Mouse (Mus musculus) urinary bladder, postnatal 4 days (tissue): Measurements from ENCODE around the gene Gm10392.

Source experiments
- DNase-seq, 2 experiments: peaks; one replicate each; pipeline ENCODE4 v3.0.0; 2021 to 2022; ENCODE audit warnings: low spot score in 2 of 2

The Gm10392 gene

DNA sequence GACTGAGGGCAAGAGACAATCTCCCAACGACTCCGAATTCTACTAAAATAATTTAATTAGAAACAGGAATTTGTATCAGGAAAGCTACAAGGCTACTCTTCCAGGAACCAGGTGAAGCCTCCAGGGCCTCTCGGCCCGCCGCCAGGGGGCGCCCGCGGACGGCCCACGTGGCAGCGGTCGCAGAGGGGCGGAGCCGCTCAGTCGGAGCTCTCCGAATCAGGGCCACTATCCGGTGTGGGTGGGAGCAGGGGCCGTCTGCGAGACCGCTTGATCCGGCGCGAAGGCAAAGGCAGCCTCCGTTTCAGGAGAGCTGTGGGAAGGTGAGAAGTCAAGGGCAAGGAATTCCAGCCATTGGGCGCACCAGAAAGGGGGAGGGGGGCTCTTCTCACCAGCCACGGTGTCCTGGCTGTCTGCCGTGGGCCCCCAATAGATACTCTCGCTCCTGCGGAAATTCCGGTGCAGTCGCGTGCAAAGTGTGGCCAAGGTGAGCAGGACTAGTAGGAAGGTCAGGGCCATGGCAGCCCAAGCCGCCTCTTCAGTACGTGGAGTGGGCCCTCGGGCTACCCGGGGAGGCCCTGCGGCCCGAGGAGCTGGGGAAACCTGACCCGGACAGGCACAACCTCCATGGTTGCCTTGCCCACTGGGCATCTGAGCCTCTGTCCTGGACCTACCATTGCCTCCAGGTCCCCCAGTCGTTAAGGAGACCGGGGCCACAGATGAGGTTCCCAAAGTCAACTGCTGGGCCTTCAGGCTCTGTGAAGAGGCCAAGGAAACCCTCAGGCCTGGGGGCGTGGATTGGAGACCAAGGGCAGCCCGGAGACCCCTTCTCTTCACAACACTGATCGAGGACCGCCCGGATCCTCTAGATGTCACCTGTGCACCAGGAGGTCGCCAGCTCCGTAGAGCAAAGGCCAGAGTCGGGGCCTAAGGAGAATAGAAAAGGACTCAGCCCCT is 10.7 kb downstream of the Gm10392 start:
- peak; percentile 81 to 88 for DNase-seq

DNA sequence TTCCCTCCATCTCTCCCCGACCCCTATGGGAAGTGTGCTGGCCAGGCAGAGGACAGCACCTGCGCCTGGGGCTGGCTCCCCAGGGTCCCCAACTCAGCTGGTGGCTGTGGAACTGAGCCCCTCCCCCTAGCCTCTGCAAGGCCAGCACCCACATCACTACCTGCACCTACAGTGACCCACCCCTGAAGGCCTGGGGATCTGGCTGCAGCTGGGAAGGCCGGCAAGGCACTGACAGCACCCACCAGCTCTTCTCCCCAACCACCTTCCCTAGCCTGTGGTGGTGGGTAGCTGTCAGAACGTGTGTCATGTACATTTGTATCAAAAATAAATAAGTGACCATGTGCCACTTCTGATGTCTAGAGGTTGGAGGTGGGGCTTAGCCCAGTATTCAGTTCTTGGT is 11.6 kb downstream of the Gm10392 start:
- DNase-seq: no peak

DNA sequence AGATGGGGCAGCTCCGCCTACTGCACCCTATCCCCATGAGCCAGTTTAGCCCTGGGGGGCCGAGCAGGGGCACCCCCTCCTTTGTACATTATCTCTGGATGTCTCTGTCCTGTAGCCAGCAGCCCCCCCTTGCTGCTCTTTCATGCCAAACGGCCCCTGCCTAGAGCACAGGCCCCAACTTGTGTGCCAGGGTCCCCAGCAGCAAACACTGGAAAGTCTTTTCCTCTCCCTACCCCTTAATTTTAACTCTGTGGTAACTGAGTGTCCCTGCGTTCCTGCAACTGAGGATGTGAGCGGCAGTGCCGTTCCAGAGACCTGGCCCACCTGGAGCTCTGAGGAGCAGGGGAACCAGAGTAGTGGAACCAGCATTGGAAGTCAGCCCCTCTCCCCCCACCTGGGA is 12.1 kb downstream of the Gm10392 start:
- DNase-seq: no peak

DNA sequence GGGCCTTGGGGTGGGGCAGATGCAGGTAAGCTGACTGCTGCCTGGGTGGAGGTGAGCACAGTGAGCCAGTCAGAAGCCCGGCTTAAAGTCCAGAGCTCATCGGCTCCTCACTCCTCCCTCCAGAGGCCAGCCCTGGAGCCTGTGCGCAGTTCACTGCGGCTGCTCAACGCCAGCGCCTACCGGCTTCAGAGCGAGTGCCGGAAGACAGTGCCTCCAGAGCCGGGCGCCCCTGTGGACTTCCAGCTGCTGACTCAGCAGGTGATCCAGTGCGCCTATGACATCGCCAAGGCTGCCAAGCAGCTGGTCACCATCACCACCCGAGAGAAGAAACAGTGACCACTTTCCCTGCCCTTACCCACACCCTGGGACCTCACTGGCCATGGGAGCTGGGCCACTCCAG is 12.7 kb downstream of the Gm10392 start:
- DNase-seq: no peak

DNA sequence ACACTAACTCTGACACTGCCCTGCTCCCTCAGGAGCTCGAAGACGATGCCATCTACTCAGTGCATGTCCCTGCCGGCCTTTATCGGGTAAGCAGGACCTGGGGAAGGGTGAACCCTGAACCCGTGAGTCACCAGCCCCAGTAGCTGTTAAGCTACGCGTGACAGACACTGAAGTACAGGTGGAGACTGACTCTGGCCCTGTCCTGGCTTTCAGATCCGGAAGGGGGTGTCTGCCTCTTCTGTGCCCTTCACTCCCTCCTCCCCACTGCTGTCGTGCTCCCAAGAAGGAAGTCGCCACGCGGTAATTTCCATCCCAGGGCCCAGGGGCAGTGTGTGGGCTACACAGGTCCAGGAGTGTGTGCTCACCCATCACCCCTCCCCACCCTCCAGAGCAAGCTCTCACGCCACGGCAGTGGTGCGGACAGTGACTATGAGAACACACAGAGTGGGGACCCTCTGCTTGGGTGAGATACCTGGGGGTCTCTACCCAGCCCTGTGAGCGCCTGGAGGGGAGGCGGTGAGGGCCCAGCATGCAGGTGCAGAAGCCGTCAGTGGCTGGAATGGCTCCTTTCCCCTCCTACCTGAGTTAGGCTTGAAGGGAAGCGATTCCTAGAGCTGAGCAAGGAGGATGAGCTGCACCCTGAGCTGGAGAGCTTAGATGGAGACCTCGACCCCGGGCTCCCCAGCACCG is 13.6 kb downstream of the Gm10392 start:
- no peak for DNase-seq

DNA sequence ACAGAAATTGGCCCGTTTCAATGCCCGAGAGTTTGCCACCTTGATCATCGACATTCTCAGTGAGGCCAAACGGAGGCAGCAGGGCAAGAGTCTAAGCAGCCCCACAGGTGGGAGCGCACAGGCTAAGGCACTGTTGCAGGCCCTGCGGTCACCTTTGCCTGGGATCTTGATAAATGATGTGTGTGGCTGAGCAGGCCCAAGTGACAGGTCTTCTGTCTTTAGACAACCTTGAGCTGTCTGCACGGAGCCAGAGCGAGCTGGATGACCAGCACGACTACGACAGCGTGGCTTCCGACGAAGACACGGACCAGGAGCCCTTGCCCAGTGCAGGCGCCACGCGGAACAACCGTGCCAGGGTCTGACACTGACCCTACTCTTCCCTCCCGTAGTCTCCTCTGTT is 14.6 kb downstream of the Gm10392 start:
- DNase-seq: no peak

DNA sequence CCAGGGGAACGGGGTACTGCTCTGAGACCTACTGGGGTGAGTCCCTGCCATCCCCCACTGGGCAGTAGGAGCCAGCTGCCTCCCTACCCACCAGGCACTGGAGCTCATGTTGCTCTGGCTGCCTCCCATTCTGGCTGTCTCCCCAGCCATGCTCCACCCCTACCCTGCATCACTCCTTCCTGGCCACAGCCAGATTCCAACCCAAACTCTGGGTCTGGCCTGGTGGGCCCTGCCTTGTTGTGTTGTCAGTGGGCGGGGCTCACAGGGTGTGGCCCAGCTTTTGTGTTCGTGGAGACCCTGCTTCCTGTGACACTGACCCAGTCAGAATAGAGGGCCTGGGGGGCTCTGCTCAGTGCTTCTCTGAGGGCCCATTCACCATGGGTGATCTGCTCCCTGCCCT is 15.5 kb downstream of the Gm10392 start:
- DNase-seq: no peak

DNA sequence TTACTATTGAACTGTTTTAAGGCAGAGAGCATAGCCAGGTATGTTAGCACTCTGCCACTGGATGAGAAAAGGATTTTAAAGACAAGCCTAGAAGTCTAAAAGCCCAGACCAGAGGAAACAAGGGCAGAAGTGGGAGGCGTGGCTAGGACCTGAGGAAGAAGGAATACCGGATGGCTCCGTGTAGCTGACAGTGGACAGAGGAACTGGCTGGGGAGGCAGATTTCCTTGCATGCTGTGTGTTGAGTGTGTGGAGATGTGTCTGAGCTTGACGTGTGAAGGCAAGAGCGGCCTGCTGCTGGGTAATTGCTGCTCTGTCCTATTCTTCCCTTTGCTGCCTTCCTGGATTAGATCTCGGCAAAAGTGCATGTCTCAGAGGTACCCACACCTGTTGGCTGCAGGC is 16.5 kb downstream of the Gm10392 start:
- DNase-seq: no peak

DNA sequence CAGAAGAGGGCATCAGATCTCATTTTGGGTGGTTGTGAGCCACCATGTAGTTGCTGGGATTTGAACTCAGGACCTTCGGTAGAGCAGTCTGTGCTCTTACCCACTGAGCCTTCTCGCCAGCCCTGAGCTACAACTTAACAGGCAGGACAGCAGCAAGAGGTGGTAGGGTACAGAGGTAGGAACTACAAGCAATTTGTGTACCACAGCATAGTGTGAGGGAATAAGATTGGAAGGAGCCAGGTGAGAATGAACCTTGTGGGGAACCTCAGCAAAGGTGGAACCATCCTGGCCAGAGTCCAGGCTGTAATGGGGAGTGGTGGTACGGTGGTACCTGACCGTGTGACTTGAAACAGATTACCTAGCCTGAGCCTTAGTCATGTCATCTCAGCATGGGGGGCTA is 17.0 kb downstream of the Gm10392 start:
- no peak for DNase-seq

DNA sequence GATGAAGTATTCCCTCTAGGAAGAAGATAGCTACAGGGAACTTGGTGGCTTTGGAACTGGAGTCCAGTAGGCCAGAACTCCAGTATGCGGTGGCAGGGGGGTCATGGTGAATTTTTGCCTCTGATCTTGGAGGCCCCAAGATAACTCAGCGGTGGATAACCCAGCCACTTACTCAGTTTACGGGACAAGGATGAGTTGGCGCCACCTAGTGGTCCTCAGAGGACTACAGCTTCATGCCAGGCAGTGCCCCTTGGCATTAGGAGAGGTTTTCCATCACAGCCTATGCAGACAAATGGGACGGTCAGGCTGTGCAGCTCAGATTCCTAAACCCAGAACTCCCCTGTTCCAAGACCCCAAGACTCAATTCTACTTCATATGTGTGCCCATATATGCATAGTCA is 17.6 kb downstream of the Gm10392 start:
- peak in 1 of 2 experiments; percentile 79 for DNase-seq

DNA sequence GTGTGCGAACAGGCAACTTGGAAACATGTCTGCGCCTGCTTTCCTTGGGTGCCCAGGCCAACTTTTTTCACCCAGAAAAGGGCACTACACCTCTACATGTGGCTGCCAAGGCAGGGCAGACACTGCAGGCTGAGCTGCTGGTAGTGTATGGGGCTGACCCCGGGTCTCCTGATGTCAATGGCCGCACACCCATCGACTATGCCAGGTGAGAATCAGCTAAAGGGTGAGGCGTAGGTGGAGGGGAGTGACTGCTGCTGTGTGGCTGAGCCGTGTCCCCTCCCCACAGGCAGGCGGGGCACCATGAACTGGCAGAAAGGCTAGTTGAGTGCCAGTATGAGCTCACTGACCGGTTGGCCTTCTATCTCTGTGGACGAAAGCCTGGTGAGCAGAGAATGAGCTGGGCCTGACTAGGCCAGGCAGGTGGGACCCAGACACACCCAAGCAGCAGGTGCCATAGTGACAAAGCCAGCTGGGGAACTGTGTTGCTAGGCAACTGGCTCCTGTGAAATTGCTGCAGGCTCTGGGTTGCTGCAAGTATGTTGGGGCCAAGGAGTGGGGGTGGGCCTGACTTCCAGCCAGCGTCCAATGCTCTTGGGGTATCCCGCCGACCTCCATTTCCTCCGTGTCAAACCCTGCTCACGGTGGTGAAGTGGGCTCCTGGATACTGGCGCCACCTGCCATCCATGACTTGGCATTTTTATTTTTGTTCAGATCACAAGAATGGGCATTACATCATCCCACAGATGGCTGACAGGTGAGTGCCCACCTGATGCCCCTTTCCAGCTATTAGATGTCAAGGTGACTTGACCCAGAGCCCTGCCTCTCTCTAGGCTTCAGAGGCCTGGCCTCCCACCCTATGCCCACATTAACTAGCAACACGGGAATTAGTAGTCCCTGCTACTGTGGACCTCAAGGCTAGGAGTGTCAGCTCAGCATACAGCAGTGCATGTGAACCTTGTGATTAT is 18.4 kb downstream of the Gm10392 start:
- DNase-seq: no peak

DNA sequence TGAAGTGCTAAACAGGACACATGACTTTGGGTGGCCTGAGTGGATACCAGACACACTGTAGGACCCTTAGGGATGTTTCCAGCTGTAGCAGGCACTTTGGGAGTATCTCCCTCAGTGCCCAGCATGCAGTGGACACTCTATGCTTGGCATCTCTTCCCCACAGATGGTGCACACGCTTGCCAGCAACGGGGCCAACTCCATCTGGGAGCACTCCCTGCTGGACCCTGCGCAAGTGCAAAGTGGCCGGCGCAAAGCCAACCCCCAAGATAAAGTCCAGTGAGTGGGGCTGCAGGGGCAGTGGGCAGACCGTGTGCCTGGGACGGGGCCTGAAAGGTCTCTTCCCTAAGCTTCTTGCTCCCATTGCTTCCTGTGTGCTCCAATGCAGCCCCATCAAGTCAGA is 19.6 kb downstream of the Gm10392 start:
- DNase-seq: no peak

DNA sequence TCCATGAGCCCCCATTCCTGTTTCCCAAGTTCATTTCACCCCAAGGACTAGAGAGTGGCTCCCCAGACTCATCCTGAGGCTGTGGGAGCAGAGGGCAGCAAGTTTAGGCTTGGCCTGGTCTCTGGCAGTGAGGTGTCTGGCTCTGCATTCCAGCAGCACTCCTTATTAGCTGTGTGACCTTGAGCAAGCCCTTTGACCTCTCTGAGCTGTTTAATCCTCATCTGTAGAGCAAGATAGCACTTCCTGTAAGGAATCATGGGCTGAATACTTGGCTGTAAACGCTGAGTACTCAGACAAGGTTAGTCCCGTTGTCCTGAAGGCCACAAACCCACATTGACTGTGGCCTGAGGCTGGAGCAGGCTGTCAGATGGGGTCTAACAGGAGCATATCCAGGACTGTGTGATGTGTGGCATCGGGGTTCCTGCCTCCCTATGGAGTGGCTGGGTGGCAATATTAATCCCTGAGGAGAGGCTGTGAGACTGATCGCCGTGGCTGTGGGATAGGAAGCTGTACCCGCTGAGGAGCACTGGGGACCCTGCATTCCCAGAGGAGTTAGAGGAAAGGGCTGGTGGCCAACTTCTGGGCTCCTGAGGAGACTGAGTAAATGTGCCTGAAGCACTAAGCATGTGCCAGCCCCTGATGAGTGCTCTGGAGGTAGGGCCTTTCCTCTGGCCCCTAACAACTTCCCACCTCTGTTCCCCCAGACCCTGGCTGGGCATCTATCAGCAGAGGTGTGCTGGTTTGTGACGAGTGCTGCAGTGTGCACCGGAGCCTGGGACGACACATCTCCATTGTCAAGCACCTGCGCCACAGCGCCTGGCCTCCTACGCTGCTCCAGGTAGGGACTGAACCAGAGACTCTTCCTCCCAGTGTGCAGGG is 20.5 kb downstream of the Gm10392 start:
- DNase-seq: no peak

DNA sequence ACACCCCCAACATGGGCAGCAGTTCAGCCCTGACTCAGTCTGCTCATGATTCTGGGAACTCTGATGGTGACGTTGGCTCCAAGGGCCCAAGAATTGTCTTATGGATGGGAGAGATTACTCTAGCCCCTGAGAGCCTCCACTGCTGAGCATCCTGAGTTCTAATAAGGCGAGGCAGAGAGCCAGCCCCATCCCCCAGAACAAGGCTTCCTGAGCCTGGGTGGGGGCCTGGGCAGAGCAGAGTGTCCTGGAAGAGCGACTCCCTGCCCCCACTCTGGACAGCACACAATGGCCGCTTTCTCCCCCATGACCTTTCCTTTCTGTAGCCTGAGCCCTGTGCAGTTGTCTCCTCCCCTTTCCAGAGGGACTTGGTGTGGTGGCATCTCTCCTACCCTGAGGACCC is 21.1 kb downstream of the Gm10392 start:
- DNase-seq: no peak

DNA sequence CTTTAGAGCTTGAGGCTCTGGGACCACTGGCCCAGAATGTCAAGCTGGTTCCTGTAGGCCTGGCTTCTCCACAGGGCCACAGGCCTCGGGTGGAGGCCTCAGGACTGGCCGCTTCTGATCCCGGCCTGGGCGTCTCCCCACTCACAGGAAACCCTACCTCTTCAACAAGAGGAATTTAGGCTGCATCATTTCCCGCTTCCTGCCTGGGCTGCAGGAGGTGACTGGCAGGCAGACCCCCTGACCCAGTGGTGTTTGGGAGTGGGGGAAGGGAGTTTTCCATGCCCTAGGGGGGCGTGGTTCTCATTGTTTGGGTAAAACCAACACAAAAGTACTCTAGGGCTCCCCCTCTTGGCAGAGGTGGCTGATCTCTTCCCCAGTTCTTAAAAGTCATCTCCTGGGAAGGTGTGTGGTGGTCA is 21.6 kb downstream of the Gm10392 start:
- DNase-seq: no peak

DNA sequence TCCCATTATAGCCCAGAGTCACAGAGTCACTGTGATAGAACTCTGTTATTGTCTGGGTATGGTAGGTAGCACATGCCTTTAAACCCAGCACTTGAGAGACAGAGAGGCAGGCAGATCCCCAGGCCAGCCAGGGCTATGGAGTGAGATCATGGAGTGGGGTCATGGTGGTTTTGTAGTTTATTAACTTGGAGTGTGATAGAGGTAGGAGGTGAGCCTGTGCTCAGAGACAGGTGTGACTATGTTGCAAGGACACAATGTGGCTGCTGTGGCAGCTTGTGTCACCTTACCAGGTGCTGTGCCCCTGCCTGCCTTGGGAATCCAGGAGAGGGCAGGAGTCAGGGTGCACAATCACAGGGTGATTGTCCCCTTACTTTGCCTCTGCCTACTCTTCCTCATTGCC is 23.5 kb downstream of the Gm10392 start:
- DNase-seq: no peak

DNA sequence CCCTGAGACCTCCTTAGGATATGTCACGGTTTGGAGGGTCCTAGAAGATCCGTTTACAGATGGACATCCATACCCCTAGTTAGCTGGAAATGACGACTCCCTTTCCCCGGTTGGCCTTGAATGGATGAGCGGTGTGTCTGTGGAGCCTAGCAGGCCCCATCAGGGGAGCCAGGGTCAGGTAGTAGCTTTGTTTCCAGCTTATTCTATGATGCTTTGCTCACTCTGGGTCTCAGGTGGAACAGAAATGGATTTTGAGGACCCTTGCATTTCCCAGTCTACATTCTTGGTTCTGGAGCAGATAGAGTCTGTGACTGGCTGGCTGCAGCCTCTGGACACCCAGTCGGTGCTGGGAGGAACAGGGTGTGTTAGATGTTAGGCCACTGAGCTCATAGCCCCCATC is 24.2 kb downstream of the Gm10392 start:
- DNase-seq: no peak

DNA sequence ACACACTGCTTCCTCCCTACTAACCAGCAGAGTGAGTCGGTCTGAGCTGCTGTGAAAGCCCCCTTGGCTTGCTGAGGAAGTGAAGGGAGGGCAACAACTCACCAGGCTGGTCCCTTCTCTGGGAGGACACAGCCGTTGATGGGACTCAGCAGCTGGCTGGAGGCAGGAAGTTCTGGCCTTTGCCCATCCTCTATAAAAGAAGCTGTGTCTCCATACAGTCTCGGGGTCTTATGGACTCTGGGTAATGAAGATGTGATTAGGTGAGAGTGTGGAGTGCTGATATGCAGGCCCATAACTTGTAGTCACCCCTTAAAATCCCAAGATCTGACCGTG is 24.7 kb downstream of the Gm10392 start:
- no peak for DNase-seq

DNA sequence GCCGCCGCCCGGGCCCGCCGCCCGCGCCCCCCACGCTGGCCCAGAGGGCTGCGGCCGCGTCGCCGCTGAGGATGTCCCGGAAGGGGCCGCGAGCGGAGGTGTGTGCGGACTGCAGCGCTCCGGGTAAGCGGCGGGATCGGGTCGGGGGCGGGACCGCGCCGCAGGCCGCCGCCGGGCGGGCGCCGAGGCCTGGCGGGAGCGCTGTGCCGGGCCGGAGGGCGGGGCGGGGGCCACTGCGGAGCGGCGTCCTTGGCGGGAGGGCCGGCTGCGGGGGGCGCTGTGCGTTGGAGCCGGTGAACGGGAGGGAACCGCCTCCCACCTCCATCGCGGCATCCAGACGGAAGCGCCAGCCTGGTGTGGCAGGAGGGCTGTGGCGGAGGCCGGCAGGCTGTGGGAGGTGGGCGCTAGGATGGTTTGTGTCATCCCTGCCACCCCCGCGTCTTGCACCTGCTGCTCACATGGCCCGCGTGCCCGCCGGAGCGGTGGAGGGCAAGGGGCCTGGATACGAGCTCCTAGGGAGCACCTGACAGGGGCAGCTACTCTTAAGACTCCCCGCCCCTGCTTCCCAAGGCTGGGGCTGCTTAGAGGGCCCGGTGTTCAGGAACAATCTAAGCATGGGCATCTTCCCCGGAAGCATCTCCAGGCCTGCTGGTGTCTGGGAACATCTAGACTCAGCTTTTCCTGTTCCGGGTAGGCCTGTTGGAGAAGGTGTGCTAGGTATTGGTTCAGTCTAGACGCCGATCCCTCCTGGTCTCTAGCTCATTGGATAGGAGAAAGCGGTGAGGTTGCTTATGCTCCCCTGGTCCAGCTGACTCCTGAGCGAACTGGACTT is 25.3 kb downstream of the Gm10392 start, which contains the start of gene Git1:
TSS of gene Git1 (plus strand) at position 51 of the 832 bp plus-strand sequence.
- DNase-seq: no peak

DNA sequence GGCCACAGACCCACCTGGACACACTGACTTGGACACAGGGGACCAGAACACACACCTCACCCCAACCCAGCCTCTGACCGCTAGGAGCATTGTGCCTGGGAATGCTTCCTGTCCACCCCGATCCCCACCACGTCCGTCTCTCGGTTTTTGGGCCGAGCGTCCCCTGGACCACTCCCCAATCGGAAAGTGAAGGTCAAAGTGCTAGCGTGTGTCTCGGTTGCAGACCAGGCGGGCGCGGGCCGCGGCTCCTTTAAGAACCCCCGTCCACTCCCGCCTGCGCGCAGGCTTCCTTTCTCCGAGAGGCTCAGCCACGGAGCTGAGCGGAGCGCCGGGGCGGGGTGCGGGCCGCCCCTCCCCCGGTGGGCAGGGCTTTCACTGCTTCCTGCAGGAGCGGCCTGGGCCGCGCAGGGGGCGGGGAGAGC is 26.1 kb downstream of the Gm10392 start:
- peak; percentile 91 to 94 for DNase-seq
